Mouse (Mus musculus): ENCODE results near the gene Zscan21. TPM values are rescaled to one million over a fixed set of nuclear protein-coding genes. Genes with fewer than 3 reads are reported as not detected.
A peak's percentile ranks its signal among the peaks of the same experiment; 100 is the strongest.

Zscan21 gene
- polyA plus RNA-seq, 1 experiment, result 10.9 TPM

GRCm38 (mm10) chr5:138154390-138154789 is 37.7 kb downstream of the Zscan21 start:
- Histone ChIP-seq H3K27ac (ENCODE audit: insufficient read depth, low read depth, low read length) (no peak overlapping the region), H3K4me3 (ENCODE audit: insufficient read depth, low read depth, low read length) (no peak overlapping the region), H3K36me3 (ENCODE audit: control insufficient read depth, insufficient read depth, low read length) (peaks cover 7% of the 10 kb centered on the region), H3K4me1 (ENCODE audit: control insufficient read depth, insufficient read depth, low read length) (0 out of 2 replicates have a peak, but pooled peaks cover 4% of the 10 kb centered on the region), H3K27me3 (replicated peaks; ENCODE audit: control insufficient read depth, insufficient read depth, low read length) (no peaks in the 10 kb centered on the region)
- no peak for DNase-seq
- 79% methylated on average over 3 of the region's 3 CpGs for WGBS
- TF ChIP-seq POLR2A (IDR thresholded peaks at IDR 0.05; ENCODE audit: low read depth, low read length) (no peak), CTCF (conservative IDR thresholded peaks at IDR 0.05; ENCODE audit: insufficient read depth, insufficient read length, low read depth, low read length) (no peak)

GRCm38 (mm10) chr5:138155443-138155976 is 38.8 kb downstream of the Zscan21 start, which contains the start of gene Zfp113:
TSS of gene Zfp113 (minus strand) at chr5:138155744.
- Histone ChIP-seq H3K27ac (ENCODE audit: insufficient read depth, low read depth, low read length) (peak within 1 kb of the TSS; percentile 48), H3K4me3 (ENCODE audit: insufficient read depth, low read depth, low read length) (peak within 1 kb of the TSS; percentile 64), H3K4me1 (ENCODE audit: control insufficient read depth, insufficient read depth, low read length) (0 out of 2 replicates have a peak, but pooled peaks cover 4% of the 10 kb centered on the region), H3K27me3 (replicated peaks; ENCODE audit: control insufficient read depth, insufficient read depth, low read length) (no peaks in the 10 kb centered on the region), H3K36me3 (ENCODE audit: control insufficient read depth, insufficient read depth, low read length) (peaks cover 4% of the 10 kb centered on the region)
- TF ChIP-seq CTCF (conservative IDR thresholded peaks at IDR 0.05; ENCODE audit: insufficient read depth, insufficient read length, low read depth, low read length), result peak; percentile 98; the same call in 1 of the 2 replicates
- no peak for TF ChIP-seq POLR2A (IDR thresholded peaks at IDR 0.05; ENCODE audit: low read depth, low read length)
- DNase-seq, result peak; percentile 97
- WGBS, result under 1% methylated on average over 31 of the region's 31 CpGs

DNA sequence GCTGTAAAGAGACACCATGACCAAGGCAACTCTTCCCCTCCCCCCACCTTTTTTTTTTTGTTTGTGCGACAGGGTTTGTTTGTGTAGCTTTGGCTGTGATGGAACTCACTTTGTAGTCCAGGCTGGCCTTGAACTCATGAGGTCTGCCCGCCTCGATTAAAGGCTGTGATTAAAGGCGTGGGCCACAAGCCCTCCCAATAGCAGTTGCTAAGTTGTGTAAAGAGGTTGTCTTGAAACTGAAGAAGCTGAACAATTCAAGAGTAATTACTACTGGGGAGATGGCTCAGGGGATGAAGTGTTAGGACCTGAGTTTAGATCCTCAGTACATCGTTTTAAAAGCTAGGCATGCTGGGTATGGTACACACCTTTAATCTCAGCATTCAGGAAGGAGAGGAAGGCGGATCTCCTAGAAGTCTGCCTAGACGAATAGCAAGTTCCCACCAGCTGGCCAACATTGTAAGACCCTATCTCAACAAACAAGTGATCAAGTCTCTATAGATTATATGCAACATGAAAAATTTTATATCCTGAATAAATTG is 43.6 kb downstream of the Zscan21 start:
- TF ChIP-seq POLR2A (IDR thresholded peaks at IDR 0.05; ENCODE audit: low read depth, low read length) (no peak), CTCF (conservative IDR thresholded peaks at IDR 0.05; ENCODE audit: insufficient read depth, insufficient read length, low read depth, low read length) (no peak)
- H3K27me3 ChIP-seq (replicated peaks; ENCODE audit: control insufficient read depth, insufficient read depth, low read length), result no peaks in the 10 kb centered on the region
- H3K4me3 ChIP-seq (ENCODE audit: insufficient read depth, low read depth, low read length), result no peak overlapping the region
- no peak for DNase-seq
- H3K4me1 ChIP-seq (ENCODE audit: control insufficient read depth, insufficient read depth, low read length), result peaks cover 7% of the 10 kb centered on the region; the same call in 1 of the 2 replicates
- 67% methylated on average over 7 of the region's 7 CpGs for whole genome bisulfite sequencing
- H3K27ac ChIP-seq (ENCODE audit: insufficient read depth, low read depth, low read length), result no peak overlapping the region
- peaks cover 2% of the 10 kb centered on the region for H3K36me3 ChIP-seq (ENCODE audit: control insufficient read depth, insufficient read depth, low read length)

DNA sequence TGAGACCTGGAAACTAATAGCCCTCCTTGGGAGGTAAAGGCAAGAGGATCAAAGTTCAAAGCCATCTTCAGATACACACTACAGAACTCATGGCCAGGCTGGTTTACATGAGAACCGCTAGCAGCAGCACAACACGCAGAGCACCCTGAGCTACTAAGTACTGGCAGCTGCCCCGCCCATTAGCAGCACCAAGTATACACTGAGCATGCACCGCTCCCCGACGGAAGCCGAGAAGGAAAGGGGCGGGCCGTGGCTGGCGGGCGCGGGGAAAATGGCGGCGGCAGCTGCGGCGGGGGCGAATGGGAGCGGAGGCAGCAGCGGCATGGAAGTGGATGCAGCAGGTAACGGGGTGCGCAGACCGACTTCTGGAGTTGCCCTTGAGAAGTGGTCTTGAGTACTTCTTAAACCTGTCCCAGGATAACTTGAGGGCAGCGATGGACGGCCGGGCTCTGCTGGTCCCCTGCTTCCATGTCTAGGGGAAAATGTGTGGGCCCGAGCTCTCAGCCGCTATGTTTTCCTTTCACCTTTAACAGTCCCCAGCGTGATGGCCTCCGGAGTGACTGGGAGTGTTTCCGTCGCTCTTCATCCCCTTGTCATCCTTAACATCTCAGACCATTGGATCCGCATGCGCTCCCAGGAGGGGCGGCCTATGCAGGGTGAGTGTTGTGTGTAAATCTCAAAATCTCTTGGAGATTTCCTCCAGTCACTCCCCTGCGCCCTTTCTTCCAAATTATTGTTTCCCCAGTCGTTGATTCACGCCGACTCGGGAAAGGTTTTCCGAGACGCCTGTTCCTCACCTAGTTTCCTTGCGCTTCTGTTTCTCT is 44.4 kb downstream of the Zscan21 start, which contains the start of gene Cops6:
Cops6 (plus strand) TSS at position 230 of the 824 bp plus-strand sequence.
- DNase-seq, result peak; percentile 97
- TF ChIP-seq CTCF (conservative IDR thresholded peaks at IDR 0.05; ENCODE audit: insufficient read depth, insufficient read length, low read depth, low read length) (no peak), POLR2A (IDR thresholded peaks at IDR 0.05; ENCODE audit: low read depth, low read length) (peak; percentile 47)
- no peaks in the 10 kb centered on the region for H3K27me3 ChIP-seq (replicated peaks; ENCODE audit: control insufficient read depth, insufficient read depth, low read length)
- WGBS, result under 1% methylated on average over 42 of the region's 42 CpGs
- H3K36me3 ChIP-seq (ENCODE audit: control insufficient read depth, insufficient read depth, low read length), result peaks cover 2% of the 10 kb centered on the region
- H3K4me3 ChIP-seq (ENCODE audit: insufficient read depth, low read depth, low read length), result peak within 1 kb of the TSS; percentile 99
- peaks cover 7% of the 10 kb centered on the region; the same call in 1 of the 2 replicates for H3K4me1 ChIP-seq (ENCODE audit: control insufficient read depth, insufficient read depth, low read length)
- H3K27ac ChIP-seq (ENCODE audit: insufficient read depth, low read depth, low read length), result peak within 1 kb of the TSS; percentile 75; the same call in 1 of the 2 replicates

DNA sequence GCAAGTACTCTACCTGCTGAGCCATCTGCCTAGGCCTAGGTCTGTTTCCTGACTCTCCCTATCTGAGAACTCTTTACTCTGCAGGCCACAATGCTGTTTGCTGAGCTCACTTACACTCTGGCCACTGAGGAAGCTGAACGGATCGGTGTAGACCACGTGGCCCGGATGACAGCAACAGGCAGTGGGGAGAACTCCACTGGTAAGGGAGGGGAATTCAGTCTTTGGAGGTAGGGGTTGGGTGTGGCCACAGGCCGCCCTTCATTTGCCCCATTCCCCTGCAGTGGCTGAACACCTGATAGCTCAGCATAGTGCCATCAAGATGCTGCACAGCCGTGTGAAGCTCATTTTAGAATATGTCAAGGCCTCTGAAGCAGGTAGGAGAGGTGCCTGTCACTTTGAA is 46.3 kb downstream of the Zscan21 start:
- Histone ChIP-seq H3K36me3 (ENCODE audit: control insufficient read depth, insufficient read depth, low read length) (peaks cover 4% of the 10 kb centered on the region), H3K4me1 (ENCODE audit: control insufficient read depth, insufficient read depth, low read length) (peaks cover 7% of the 10 kb centered on the region; the same call in 1 of the 2 replicates), H3K4me3 (ENCODE audit: insufficient read depth, low read depth, low read length) (no peak overlapping the region), H3K27ac (ENCODE audit: insufficient read depth, low read depth, low read length) (no peak overlapping the region), H3K27me3 (replicated peaks; ENCODE audit: control insufficient read depth, insufficient read depth, low read length) (no peaks in the 10 kb centered on the region)
- 69% methylated on average over 6 of the region's 6 CpGs for WGBS
- no peak for TF ChIP-seq POLR2A (IDR thresholded peaks at IDR 0.05; ENCODE audit: low read depth, low read length)
- no peak for TF ChIP-seq CTCF (conservative IDR thresholded peaks at IDR 0.05; ENCODE audit: insufficient read depth, insufficient read length, low read depth, low read length)
- no peak for DNase-seq

DNA sequence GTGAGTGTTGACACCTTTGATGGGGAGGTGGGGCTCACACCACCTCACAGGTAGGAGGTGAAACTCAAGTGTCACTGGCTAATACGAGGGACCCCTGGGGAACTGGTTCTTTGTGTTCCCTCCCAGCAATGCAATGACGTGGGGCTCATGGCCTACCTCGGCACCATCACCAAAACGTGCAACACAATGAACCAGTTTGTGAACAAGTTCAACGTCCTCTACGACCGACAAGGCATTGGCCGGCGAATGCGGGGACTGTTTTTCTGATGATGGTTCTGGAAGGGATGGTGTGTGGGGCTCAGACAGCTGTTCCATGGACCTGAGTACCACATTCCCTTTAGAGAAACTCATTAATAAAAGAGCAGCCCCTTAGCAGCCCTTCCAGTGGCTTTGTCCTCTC is 46.9 kb downstream of the Zscan21 start:
- DNase-seq, result no peak
- TF ChIP-seq CTCF (conservative IDR thresholded peaks at IDR 0.05; ENCODE audit: insufficient read depth, insufficient read length, low read depth, low read length) (no peak), POLR2A (IDR thresholded peaks at IDR 0.05; ENCODE audit: low read depth, low read length) (no peak)
- WGBS, result 71% methylated on average over 10 of the region's 10 CpGs
- H3K27ac ChIP-seq (ENCODE audit: insufficient read depth, low read depth, low read length), result no peak overlapping the region
- peaks cover 7% of the 10 kb centered on the region; the same call in 1 of the 2 replicates for H3K4me1 ChIP-seq (ENCODE audit: control insufficient read depth, insufficient read depth, low read length)
- peaks cover 4% of the 10 kb centered on the region for H3K36me3 ChIP-seq (ENCODE audit: control insufficient read depth, insufficient read depth, low read length)
- no peaks in the 10 kb centered on the region for H3K27me3 ChIP-seq (replicated peaks; ENCODE audit: control insufficient read depth, insufficient read depth, low read length)
- H3K4me3 ChIP-seq (ENCODE audit: insufficient read depth, low read depth, low read length), result no peak overlapping the region

Data from kidney, adult 2 months (tissue).